Mouse (Mus musculus) cortical plate, adult 2 months (tissue): ENCODE measurements at regions not wholly inside any gene's neighbourhood (a gene's known extent, or its start where the extent isn't known, plus 50 kb on each side); places are given as distances from the start of the nearest gene placed in this dataset.

Experiments
- CTCF ChIP-seq: fragments of 200-500 bp; IDR thresholded peaks from 2 replicates; pipeline ENCODE4 v1.5.1; 2011; ENCODE audit warnings: mild to moderate bottlenecking, control low read depth, low read length; ENCODE audit not compliant: insufficient read depth; ENCODE audit errors: extremely low read depth
- POLR2A ChIP-seq: fragments of 200-500 bp; IDR thresholded peaks from 2 replicates; pipeline ENCODE4 v1.6.1; 2011; ENCODE audit warnings: mild to moderate bottlenecking, low read length, control low read depth; ENCODE audit not compliant: insufficient read depth; ENCODE audit errors: extremely low read depth

GRCm38 (mm10) chr5:50793558-50793957 is 734.8 kb upstream of the Adgra3 start:
- TF ChIP-seq CTCF (no peak), POLR2A (no peak)
